Mouse (Mus musculus) cortical plate, adult 2 months (tissue): ENCODE measurements at regions not wholly inside any gene's neighbourhood (a gene's known extent, or its start where the extent isn't known, plus 50 kb on each side); places are given as distances from the start of the nearest gene placed in this dataset.

ENCODE experiments used
- CTCF ChIP-seq: fragments of 200-500 bp; IDR thresholded peaks from 2 replicates; pipeline ENCODE4 v1.5.1; 2011; ENCODE audit warnings: mild to moderate bottlenecking, control low read depth, low read length; ENCODE audit not compliant: insufficient read depth; ENCODE audit errors: extremely low read depth
- POLR2A ChIP-seq: fragments of 200-500 bp; IDR thresholded peaks from 2 replicates; pipeline ENCODE4 v1.6.1; 2011; ENCODE audit warnings: mild to moderate bottlenecking, low read length, control low read depth; ENCODE audit not compliant: insufficient read depth; ENCODE audit errors: extremely low read depth

DNA sequence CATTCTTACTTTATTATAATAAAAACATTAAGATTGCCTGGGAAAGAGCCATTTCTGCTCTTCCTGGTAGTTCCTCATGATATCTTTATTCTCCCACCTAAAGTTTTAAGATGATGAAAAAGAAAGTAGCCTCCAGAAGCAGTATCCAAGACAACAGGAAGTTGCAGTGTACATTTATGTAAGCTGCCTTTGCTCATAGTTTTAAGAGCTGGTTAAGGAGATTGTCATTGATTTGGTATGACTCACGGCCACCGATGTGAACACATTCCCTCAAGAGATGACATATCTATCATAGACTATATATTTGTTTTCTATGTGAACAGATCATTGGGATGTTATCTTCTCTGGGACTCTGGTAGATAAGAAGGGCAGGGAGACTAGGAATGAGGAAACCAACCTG, 281.8 kb downstream of the Adgb start:
- TF ChIP-seq CTCF (no peak), POLR2A (no peak)
